Mouse (Mus musculus): ENCODE measurements around the gene Adgrl4.

Adgrl4 gene

GRCm38 (mm10) chr3:151437693-151438092 is at the start of gene Adgrl4:
Adgrl4 (plus strand) TSS chr3:151437887.
- no peak for DNase-seq (ENCODE audit: low spot score in 2 of 2)

DNA sequence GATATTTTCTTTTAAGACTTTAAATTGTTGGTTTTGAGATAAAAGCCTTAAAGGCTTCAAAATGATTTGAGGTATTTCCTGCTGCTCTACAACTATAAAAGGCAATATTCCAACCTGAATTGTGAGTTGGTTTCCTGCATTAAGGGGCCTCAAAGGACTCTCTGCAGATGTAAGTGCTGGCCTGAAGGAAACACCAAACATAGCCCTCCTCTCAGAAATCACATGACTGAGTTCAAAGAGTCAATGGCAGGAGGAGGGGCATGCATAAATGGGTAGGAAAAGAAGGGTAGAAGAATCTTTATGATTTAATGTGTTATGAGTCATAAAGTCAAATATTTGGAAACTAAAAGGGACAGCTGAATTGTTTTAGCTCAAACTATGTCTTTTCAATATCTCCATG is 46.8 kb upstream of the Adgrl4 start:
- no peak for DNase-seq (ENCODE audit: low spot score in 2 of 2)

DNA sequence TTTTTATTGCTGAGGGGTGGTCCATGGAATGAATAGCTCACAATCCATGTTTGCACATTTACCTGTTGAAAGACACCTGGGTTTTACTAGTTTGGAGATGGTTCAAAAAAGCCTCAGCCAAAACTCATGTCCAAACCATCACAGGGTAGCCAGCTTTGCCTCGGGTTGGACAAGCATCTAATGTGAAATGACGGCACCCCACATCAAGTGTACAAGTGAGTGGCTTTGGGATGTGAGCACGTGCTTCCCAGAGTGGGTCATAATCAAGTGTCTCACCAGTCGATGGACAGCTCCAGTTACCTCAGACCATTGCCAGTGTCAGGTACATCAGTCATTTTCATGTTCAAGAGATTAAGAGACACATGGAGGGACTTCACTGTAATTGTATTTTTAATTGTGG is 44.8 kb upstream of the Adgrl4 start:
- DNase-seq (ENCODE audit: low spot score in 2 of 2) = no peak

DNA sequence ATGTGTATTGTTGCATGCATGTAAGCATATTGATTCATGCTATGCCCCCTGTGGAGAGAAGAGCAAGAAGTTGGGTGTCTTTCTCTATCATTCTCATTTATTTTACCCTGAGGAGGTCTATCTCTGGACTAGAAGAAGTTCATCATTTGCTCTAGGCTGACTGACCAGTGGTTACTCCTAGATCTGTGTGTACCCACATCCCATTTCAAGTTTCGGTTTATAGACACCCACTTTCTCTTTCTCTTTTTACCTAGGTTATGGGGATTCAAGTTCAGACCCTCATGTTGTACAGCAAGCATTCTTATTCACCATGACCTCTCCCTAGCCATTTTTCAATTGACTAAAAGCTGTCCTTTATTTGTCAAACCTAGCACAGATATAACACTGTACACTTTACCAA is 44.4 kb upstream of the Adgrl4 start:
- no peak for DNase-seq (ENCODE audit: low spot score in 2 of 2)

GRCm38 (mm10) chr3:151399270-151399669 is 38.4 kb upstream of the Adgrl4 start:
- no peak for DNase-seq (ENCODE audit: low spot score in 2 of 2)

- no peak for DNase-seq (ENCODE audit: low spot score in 2 of 2)
Observed at GRCm38 (mm10) chr3:151411031-151411430, 26.7 kb upstream of the Adgrl4 start.

DNA sequence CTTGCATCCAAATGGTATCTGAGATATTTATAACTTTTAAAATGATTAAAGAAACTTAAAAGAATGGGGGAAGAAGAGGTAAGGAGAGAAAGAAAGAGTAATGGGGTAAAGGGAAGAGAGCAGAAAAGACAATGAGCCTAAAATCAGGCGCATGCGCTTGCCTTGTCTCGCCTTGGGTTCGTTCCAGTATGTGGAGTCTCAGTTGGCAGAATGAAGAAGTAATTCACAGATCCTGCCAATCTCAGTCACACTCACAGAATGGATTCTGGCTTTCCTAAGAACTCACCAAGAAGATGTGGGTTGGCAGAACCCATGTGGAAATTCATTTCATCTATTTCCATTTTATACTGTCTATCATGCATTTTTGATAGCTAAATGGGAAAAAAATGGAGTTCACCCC is 26.2 kb upstream of the Adgrl4 start:
- no peak for DNase-seq (ENCODE audit: low spot score in 2 of 2)

- DNase-seq (ENCODE audit: low spot score in 2 of 2) = no peak
Observed at GRCm38 (mm10) chr3:151416931-151417330, 20.8 kb upstream of the Adgrl4 start.

DNA sequence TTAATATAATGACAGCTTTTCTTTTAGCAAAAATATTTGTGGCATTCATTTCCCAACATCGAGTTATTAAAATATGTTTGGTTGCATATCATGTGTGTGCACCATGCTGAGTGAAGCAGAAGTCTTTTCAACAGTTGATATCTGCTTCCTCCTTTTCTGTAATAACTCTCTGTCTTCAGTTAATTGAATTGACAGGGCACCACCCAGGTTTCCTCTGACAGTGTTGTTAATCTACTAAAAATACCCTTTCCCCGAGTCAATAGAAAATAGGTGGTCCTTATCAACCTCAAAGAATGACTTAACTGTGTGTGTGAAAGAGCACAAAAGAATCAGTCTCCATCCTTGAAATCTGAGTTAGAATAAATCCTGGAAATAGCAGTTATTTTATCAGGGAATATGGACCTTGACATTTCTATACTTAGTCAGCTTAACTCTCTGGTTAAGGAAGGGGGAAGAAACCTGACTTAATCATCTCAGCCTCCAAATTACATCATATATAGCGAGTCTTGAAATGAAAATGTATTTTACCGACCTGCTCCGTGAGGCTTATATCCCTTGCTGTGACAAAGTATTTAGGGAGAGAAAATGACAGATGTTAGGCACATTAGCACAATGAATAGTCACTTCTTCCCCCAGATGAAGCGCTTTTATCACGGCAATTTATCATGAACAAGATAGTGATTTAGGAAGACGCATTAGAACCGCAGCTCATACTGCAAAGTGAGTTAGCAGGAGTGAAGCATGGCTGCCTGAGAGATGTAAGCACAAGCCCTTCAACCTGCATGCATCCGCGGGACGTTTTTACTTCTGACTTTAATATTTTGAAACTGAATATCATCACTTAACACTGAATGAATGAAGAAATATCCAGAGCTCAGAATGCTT is 19.8 kb upstream of the Adgrl4 start:
- DNase-seq (ENCODE audit: low spot score in 2 of 2) = no peak

GRCm38 (mm10) chr3:151424326-151425207 is 13.1 kb upstream of the Adgrl4 start:
- no peak for DNase-seq (ENCODE audit: low spot score in 2 of 2)

DNA sequence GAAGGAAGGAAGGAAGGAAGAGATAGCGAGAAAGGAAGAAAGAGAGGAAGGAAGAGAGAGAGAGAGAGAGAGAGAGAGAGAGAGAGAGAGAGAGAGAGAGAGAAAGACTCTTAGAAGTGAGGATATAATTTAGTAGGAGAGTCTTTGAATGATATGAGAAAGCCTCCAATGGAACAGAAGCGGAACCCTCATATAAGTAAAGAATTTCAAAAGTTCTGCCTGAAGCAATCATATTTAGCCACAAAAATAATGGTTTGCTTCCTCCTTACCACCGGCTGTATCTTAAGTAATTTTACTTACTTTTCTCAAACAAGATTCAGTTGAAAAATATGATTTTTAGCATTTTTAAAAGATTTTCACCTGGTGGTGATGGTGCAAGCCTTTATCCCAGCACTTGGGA is 7.6 kb upstream of the Adgrl4 start:
- DNase-seq (ENCODE audit: low spot score in 2 of 2) = no peak

- no peak for DNase-seq (ENCODE audit: low spot score in 2 of 2)
Observed at GRCm38 (mm10) chr3:151431507-151431906, 6.2 kb upstream of the Adgrl4 start.

GRCm38 (mm10) chr3:151438364-151438763 is 677 bp downstream of the Adgrl4 start:
- DNase-seq (ENCODE audit: low spot score in 2 of 2) = no peak

DNA sequence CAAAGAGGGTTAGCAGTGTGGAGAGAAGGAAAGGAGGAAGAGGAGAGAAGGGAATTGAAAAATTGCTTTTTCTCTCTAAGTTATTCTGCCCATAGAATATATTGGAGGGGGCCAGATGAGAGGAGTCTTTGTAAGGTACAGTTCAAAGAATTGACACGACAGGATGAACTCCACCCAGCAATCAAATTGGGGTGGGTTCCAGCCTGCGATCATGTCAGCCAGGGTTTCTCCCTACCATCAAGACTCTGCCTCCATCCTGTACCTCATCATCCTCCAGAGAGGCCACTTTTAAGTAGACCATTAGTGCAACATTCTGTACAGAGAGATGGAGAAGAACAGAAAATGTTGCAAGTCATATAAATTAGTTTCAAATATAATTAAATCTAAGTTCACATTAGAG is 2.3 kb downstream of the Adgrl4 start:
- no peak for DNase-seq (ENCODE audit: low spot score in 2 of 2)

DNA sequence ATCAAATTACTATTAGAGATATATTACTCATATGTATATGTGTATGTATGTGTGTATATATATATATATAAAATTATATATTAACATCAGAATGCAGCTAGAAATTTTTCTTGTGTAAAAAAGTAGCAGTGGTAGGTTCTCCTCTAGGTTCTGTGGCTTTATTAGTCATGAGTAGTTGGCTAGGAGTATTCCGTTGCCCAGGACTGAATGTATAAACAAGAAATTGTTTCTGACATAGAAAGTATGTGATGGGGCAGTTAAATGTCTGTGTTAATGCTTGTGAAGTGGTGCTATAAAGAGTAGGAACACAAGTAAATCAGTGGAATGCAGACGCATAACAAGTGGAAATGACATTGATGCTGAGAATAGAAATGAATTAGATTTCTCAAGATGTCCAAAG is 4.3 kb downstream of the Adgrl4 start:
- DNase-seq (ENCODE audit: low spot score in 2 of 2) = no peak

- DNase-seq (ENCODE audit: low spot score in 2 of 2) = no peak
Observed at GRCm38 (mm10) chr3:151443486-151443885, 5.8 kb downstream of the Adgrl4 start.

DNA sequence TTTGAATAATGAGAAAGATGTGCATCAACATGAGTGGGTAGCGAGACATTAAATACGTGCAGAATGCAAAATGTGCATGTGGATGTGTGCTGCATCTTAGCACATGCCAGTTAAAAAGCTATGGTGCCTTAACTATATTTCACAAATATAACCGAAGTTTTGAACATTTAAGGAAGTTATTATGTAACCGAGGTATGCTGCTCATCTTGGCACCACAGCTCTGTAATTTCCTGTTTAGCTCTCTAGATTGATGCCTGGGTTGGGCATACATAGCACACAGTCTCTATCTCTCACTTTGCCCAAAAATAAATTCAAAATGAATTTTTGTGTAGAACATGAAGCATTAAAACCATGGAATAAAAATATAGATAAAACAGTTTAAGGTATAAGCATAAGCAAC is 6.6 kb downstream of the Adgrl4 start:
- no peak for DNase-seq (ENCODE audit: low spot score in 2 of 2)

DNA sequence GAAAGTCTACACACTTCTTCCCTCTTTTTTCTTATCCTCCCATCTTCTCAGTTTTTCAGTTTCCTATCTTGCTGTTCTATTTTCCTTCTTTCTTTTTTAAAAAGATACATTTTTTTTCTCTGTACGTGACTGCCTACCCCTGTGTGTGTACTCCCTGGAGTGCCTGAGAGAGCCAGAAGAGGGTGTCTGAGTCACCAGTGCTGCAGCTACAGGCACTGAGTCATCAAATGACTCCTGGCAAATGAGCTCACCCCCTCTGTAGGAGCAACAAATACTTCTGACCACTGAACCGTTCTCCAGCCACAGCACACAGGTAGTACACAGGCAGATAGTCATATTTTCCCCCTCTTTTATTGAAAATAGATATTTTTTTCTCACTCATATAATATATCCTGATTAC is 8.2 kb downstream of the Adgrl4 start:
- no peak for DNase-seq (ENCODE audit: low spot score in 2 of 2)

- DNase-seq (ENCODE audit: low spot score in 2 of 2) = no peak
Observed at GRCm38 (mm10) chr3:151454985-151455701, 17.5 kb downstream of the Adgrl4 start.

- DNase-seq (ENCODE audit: low spot score in 2 of 2) = no peak
Observed at GRCm38 (mm10) chr3:151459430-151460190, 21.9 kb downstream of the Adgrl4 start.

GRCm38 (mm10) chr3:151465215-151465614 is 27.5 kb downstream of the Adgrl4 start:
- no peak for DNase-seq (ENCODE audit: low spot score in 2 of 2)
